Mouse (Mus musculus): Measurements from ENCODE around the gene Sohlh1.

Gene Sohlh1

GRCm38 (mm10) chr2:25842161-25842560 lies 4.9 kb downstream of the Sohlh1 start:
- no peak for DNase-seq (ENCODE audit: low spot score in 2 of 2)

DNA sequence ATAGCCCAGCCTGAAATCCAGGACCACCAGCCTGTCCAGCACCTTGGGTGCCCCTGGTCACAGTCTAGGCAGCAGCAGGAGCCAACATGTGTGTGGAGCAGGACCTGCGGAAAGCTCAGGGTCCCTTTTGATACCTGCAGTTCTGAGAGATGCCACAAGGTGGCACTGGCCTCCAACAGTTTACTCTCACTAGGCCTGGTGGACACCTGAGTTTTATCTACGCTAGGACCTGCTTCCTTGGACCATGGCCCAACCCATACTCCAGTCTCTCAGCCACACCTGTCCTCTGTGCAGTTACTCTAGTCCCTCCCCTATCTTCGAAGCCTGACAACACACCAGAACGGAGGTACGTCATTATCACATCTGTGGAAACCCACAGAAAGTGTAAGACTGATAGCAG lies 10.8 kb downstream of the Sohlh1 start:
- peak; percentile 67 to 75 for DNase-seq (ENCODE audit: low spot score in 2 of 2)

DNA sequence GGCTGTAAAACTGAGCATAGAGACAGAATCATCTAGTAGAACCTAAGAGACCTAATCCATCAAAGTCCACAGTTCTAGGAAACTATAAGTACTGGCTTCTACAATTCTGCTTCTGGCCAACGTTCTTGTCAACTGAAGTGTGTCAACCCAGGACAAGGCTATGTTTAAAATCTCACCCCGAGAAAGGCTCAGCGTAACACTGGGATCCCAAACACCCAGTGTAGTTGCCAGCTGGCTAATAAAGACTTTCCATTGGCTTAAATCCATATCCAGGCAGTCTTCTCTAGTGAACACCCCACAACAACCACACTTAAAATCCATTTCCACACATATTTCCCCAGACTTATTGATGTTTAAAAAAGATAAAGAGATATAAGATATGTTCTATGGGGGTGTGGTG lies 16.3 kb downstream of the Sohlh1 start:
- no peak for DNase-seq (ENCODE audit: low spot score in 2 of 2)

GRCm38 (mm10) chr2:25828344-25828947 lies 18.6 kb downstream of the Sohlh1 start:
- DNase-seq (ENCODE audit: low spot score in 2 of 2), result no peak

DNA sequence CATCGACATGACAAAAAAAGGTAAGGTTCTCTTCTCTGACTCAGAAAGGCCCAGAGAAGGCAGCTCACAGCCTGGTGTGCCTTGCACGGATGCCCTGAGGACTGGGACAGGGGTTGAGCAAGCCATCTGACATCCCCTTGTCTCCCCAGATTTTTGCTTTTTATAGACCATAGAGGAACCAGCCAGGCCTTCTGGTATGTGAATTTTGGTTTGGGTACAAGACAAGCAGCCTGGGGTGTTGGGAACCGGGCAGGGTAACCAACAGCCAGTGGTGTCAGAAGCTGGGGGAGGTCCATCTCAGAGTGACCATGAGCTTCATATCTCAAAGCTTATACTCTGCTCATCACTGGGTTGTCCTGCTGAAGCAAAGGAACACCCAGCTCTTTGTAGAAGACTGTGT lies 22.3 kb downstream of the Sohlh1 start:
- DNase-seq (ENCODE audit: low spot score in 2 of 2), result no peak

GRCm38 (mm10) chr2:25822806-25823205 lies 24.2 kb downstream of the Sohlh1 start, which contains the start of gene Lcn9:
Lcn9 (plus strand) TSS chr2:25823153.
- peak in 1 of 2 experiments; percentile 6 for DNase-seq (ENCODE audit: low spot score in 2 of 2)

GRCm38 (mm10) chr2:25815748-25816147 lies 31.3 kb downstream of the Sohlh1 start, which contains the start of gene Glt6d1:
Glt6d1 (minus strand) TSS chr2:25815848.
- peak in 1 of 2 experiments; percentile 1 for DNase-seq (ENCODE audit: low spot score in 2 of 2)

DNA sequence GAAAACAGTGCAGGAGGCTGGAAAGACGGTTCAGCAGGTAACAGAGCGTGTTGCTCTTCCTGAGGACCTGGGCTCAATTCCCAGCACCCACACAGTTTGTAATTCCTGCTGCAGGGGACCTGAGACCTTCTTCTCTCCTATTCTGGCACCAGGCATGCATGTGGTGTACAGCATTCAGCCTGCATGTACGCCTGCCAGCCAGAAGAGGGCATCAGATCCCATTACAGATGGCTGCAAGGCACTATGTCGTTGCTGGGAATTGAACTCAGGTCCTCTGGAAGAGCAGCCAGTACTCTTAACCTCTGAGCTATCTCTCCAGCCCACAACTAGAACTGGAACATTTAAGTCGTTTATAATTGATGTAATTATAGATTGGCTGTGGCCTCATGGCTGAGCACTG lies 33.7 kb downstream of the Sohlh1 start:
- peak in 1 of 2 experiments; percentile 5 for DNase-seq (ENCODE audit: low spot score in 2 of 2)

DNA sequence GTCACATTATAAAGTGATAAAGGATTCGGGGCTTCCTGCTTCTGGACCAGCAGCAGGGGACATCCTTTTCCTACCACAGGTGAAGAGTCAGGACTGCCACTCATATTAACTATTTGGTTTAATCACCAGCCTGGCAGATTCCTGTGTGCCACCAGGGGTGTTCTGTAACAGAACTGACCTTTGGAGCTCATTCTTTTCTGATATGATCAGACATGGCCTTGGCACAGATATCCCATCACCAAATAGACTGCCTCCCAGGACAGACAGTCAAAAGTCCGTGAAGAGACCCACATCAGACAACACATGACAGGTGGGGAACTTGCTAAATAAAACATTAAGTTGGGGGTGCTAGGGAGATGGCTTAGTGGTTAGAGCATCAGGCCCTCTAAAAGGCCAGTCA lies 35.3 kb downstream of the Sohlh1 start:
- peak in 1 of 2 experiments; percentile 3 for DNase-seq (ENCODE audit: low spot score in 2 of 2)

DNA sequence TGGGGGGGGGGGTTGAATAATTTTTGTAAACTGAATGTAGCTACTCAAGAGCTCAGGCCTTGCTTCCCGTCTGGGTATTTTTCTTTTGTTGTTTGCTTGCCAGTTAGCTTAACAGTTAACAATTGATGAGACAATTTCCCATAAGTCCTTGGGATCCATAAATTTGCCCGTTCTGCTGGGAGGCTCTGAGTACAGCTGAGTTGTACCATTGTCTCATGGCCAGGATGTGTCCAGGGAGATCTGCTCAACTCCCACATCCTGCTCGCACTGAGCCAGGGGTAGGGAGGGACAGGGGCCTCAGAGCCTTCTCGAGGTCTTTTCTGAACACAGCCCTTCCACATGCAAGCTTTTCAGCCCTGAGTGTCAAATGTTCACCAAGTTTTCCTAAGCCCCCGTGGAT lies 49.0 kb downstream of the Sohlh1 start:
- DNase-seq (ENCODE audit: low spot score in 2 of 2), result no peak

DNA sequence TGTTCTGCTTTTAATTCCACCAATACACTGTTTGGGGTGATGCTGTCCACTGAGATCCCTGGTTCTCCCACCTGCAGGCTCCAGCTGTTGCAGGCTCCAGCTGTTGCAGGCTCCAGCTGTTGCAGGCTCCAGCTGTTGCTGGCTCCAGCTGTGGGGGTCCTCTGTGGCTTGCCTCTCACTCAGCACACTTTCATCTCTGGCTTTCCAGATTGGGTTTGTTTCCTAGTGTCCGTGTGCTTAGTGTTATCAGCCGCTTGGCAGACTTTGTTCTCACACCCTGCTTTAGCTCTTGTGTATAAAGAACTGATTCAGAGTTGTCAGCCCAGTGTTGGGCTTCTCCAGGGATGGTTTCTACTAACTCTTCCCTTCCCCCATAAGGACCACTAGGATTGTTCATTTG lies 49.4 kb downstream of the Sohlh1 start:
- DNase-seq (ENCODE audit: low spot score in 2 of 2), result no peak
